Mouse (Mus musculus) liver, embryonic 14.5 days (tissue): ENCODE measurements around the gene Ptchd3. TPM values are rescaled to one million over a fixed set of nuclear protein-coding genes. Genes with fewer than 3 reads are reported as not detected.

Experiments used
- ATAC-seq: fragments of 200-750 bp; cut with Nextera tagmentation; 2 replicates; pipeline ENCODE4 v1.8.0; 2017; ENCODE audit warnings: moderate number of reproducible peaks, mild to moderate bottlenecking, moderate library complexity; ENCODE audit not compliant: insufficient read depth
- DNase-seq, 3 experiments: peaks; one replicate each; pipeline ENCODE4 v3.0.0-alpha.2; 2012 to 2013; ENCODE audit warnings: low read depth in 3 of 3, low spot score in 3 of 3
- H3K27ac ChIP-seq: fragments of 300-500 bp; sonication (generic); 2 replicates; pipeline ENCODE4 v1.5.1; 2014; ENCODE audit warnings: moderate library complexity, mild to moderate bottlenecking, control low read depth, inconsistent platforms
- H3K27me3 ChIP-seq: fragments of 300-500 bp; sonication (generic); 2 replicates; pipeline ENCODE4 v1.6.1; 2014; ENCODE audit warnings: mild to moderate bottlenecking, low read length, moderate library complexity; ENCODE audit not compliant: control insufficient read depth, insufficient read depth
- H3K36me3 ChIP-seq: fragments of 300-500 bp; sonication (generic); replicated peaks from 2 replicates; pipeline ENCODE4 v1.6.1; 2014; ENCODE audit warnings: low read depth; ENCODE audit not compliant: control insufficient read depth, insufficient read depth
- H3K4me1 ChIP-seq, 2 experiments: fragments of 200-500 bp in 1 of 2; fragments of 300-500 bp in 1 of 2; sonication (generic) in 1 of 2; replicated peaks; 2 replicates each; pipeline ENCODE4 v1.6.1; 2012 to 2014; ENCODE audit warnings: antibody characterized with exemption in 1 of 2, inconsistent platforms in 1 of 2, low read length in 1 of 2; ENCODE audit not compliant: control insufficient read depth in 2 of 2, insufficient read depth in 2 of 2
- H3K4me2 ChIP-seq: fragments of 300-500 bp; sonication (generic); 2 replicates; pipeline ENCODE4 v1.6.1; 2014; ENCODE audit warnings: low read depth, mild to moderate bottlenecking, control low read depth, moderate library complexity
- H3K4me3 ChIP-seq, 2 experiments: fragments of 200-500 bp in 1 of 2; fragments of 300-500 bp in 1 of 2; sonication (generic) in 1 of 2; 2 replicates each; pipeline ENCODE4 v1.5.1; 2012 to 2014; ENCODE audit warnings: low read depth in 2 of 2, low read length in 2 of 2, mild to moderate bottlenecking in 2 of 2, control low read depth in 1 of 2, inconsistent platforms in 1 of 2, moderate library complexity in 1 of 2; ENCODE audit not compliant: insufficient read depth in 1 of 2
- H3K9ac ChIP-seq: fragments of 300-500 bp; sonication (generic); replicated peaks from 2 replicates; pipeline ENCODE4 v1.6.1; 2014; ENCODE audit warnings: mild to moderate bottlenecking, control low read depth, moderate library complexity
- H3K9me3 ChIP-seq: fragments of 300-500 bp; sonication (generic); 2 replicates; pipeline ENCODE4 v1.6.1; 2016; ENCODE audit warnings: low read length, mixed read lengths; ENCODE audit not compliant: control insufficient read depth
- CTCF ChIP-seq: IDR thresholded peaks from 2 replicates; pipeline ENCODE4 v1.5.1; 2016; ENCODE audit warnings: antibody characterized with exemption, low read depth, control low read depth
- EP300 ChIP-seq: IDR thresholded peaks from 2 replicates; pipeline ENCODE4 v1.6.1; 2016; ENCODE audit warnings: antibody characterized with exemption, low read depth
- WGBS: fragments of 180-500 bp; shearing (Covaris S2); extraction: QIAGEN DNeasy Blood & Tissue Kit; methylation state at CpG from one replicate; pipeline ENCODE4 v1.1.7; 2014; ENCODE audit not compliant: insufficient replicate concordance; 5-methylcytosine and 5-hydroxymethylcytosine counted together
- polyA plus RNA-seq, 2 experiments: library from polyadenylated mRNA; depleted of rRNA in 1 of 2; stranded (reverse) in 1 of 2; unstranded in 1 of 2; fragments of >200 nt; fragmentation: Nextera tagmentation in 1 of 2; extraction: Ambion mirVana in 1 of 2; gene quantifications; 2 replicates each; pipeline versions ENCODE4 v1.2.1 to v1.2.3; 2012 to 2014

Gene Ptchd3
- polyA plus RNA-seq, 2 experiments: not detected

- no peaks in the 10 kb centered on the region for H3K4me1 ChIP-seq
Measured at GRCm38 (mm10) chr11:121808866-121809265, 21.2 kb upstream of the Ptchd3 start.

GRCm38 (mm10) chr11:121845923-121846322 is 15.9 kb downstream of the Ptchd3 start:
- no peaks in the 10 kb centered on the region for H3K9me3 ChIP-seq
- DNase-seq (no peak), ATAC-seq (no peak)
- 33% methylated on average over 2 of the region's 2 CpGs for WGBS
- H3K27ac ChIP-seq: no peak overlapping the region
- H3K36me3 ChIP-seq: no peaks in the 10 kb centered on the region
- H3K4me3 ChIP-seq: no peak overlapping the region
- TF ChIP-seq EP300 (no peak), CTCF (peak; percentile 33; the same call in 1 of the 2 replicates)
- H3K4me1 ChIP-seq: no peaks in the 10 kb centered on the region
- H3K9ac ChIP-seq: no peak overlapping the region
- no peak overlapping the region for H3K4me2 ChIP-seq
- H3K27me3 ChIP-seq: no peaks in the 10 kb centered on the region

More at GRCm38 (mm10) chr11:121808866-121809265, 21.2 kb upstream of the Ptchd3 start:
- no peak for ATAC-seq
- Histone ChIP-seq H3K9me3 (no peaks in the 10 kb centered on the region), H3K4me3 (no peak overlapping the region), H3K36me3 (no peaks in the 10 kb centered on the region), H3K4me2 (no peak overlapping the region), H3K27me3 (no peaks in the 10 kb centered on the region), H3K27ac (no peak overlapping the region), H3K9ac (no peak overlapping the region)
- WGBS: 32% methylated on average over 1 of the region's 1 CpGs
- DNase-seq: no peak
- no peak for TF ChIP-seq EP300

- H3K36me3 ChIP-seq: no peaks in the 10 kb centered on the region
- DNase-seq (peak; percentile 52 to 61 (median 55)), ATAC-seq (peak; percentile 92)
- H3K27ac ChIP-seq: no peak overlapping the region
- H3K9ac ChIP-seq: no peak overlapping the region; the same call in 1 of the 2 replicates
- peak overlapping the region; percentile 63 for H3K4me2 ChIP-seq
- no peak for TF ChIP-seq EP300
- TF ChIP-seq CTCF: no peak
- H3K27me3 ChIP-seq: no peaks in the 10 kb centered on the region
- H3K9me3 ChIP-seq: no peaks in the 10 kb centered on the region
- peak overlapping the region; percentile 48 to 68 for H3K4me3 ChIP-seq
- H3K4me1 ChIP-seq: no peaks in the 10 kb centered on the region
- 0% methylated on average over 11 of the region's 11 CpGs for WGBS
Measured at GRCm38 (mm10) chr11:121847790-121848299, 17.8 kb downstream of the Ptchd3 start.

Other genes starting within 250 kb of the Ptchd3 start
- gene B3gntl1, start 157.1 kb upstream of the Ptchd3 start, polyA plus RNA-seq (2012; rRNA removed): 1.5 and 1.6 TPM in 2 replicates
- 0.91 and 1.2 TPM in 2 replicates for gene B3gntl1, start 157.1 kb upstream of the Ptchd3 start, polyA plus RNA-seq (2014; fragmentation: Nextera tagmentation; extraction: Ambion mirVana)
- 1.8 and 2.1 TPM in 2 replicates for gene Metrnl, start 128.7 kb upstream of the Ptchd3 start, polyA plus RNA-seq (2012; rRNA removed)
- 3.1 and 3.4 TPM in 2 replicates for gene Metrnl, start 128.7 kb upstream of the Ptchd3 start, polyA plus RNA-seq (2014; fragmentation: Nextera tagmentation; extraction: Ambion mirVana)